Mouse (Mus musculus): ENCODE data around the gene 5330417C22Rik. TPM values are rescaled to one million over a fixed set of nuclear protein-coding genes. Genes with fewer than 3 reads are reported as not detected.
"Not testable (repeated sequence)": the region's sequence is repeated elsewhere in the genome, so short reads cannot be mapped to it uniquely, and the experiment has no call there.

5330417C22Rik gene
- total RNA-seq, 2 experiments from 2014 or later = 0.04 TPM; not detected in 1

DNA sequence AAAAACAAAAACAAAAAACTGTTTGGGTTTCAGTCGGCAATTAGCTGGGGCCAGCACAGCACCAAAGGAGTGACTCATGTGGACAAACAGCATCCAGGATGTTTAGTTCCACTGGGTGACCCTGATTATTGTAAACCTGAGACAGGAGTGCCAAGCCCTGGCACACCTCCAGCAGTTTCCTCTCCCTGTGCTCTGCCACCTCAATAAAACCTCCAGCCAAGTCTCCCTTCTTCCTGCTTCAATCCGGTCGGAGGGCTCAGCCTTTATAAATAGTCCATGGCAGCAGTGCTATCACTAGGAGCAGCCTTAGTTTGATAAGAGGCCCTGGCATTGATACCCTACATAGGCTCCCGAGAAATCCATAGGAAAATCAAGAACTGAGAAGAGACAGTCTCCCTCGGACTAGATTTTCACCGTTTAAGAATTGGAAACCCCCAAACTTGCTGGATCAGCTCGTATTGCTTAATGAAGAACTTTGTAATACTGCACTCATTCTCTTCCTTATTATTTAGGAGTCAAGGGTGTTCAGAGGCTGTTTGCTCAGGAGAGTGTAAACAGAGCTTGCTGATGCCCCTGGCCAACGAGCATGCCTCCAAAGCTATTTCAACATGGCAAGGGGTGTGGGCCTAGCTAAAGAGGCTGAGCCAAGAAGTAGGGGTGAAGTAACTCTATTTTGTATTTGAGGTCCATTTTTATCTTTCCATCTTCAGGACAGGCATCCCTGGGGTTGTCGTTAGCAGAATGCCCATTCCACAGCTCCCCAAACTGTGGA, 3.0 kb downstream of the 5330417C22Rik start:
- ATAC-seq (ENCODE audit: poor library complexity, severe bottlenecking) = no peak

DNA sequence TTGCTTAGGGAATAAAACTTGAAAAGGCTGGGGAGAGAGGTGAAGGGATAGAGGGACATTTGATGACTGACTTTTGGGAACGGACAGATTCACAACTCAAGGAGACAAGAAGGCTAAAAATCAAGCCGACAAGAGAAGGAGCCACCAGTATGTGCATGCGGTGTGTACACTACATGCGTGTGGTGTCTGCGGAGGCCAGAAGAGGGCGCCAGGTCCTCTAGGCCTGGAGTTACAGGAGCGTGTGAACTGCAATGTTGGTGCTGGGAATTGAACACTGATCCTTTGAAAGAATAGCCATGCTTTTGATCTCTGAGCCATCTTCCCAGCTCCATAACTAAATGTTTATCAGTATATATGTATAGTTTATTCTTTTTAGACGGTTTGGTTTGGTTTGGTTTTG, 7.8 kb downstream of the 5330417C22Rik start:
- ATAC-seq (ENCODE audit: poor library complexity, severe bottlenecking) = no peak

DNA sequence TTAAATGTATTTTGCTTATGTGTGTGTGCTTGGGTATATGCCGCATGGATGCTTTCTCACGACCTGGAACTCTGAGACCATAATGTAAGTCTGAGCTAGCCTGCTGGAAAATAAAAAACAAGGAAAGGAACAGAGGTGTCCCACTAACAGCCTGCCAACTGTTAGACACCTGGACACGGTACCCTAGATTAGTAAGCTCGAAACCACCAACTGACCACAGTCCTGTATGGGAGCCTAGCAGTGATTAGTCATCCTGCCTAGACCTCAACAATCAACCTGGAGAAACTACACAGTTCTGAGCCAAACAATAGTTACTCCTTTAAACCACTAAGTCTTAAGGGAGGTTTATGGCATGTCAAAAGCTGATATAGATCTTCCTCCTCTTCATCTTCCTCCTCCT, 12.9 kb downstream of the 5330417C22Rik start:
- ATAC-seq (ENCODE audit: poor library complexity, severe bottlenecking) = no peak

- no peak for ATAC-seq (ENCODE audit: poor library complexity, severe bottlenecking)
Observed at GRCm38 (mm10) chr3:108518276-108518675, 18.1 kb downstream of the 5330417C22Rik start.

DNA sequence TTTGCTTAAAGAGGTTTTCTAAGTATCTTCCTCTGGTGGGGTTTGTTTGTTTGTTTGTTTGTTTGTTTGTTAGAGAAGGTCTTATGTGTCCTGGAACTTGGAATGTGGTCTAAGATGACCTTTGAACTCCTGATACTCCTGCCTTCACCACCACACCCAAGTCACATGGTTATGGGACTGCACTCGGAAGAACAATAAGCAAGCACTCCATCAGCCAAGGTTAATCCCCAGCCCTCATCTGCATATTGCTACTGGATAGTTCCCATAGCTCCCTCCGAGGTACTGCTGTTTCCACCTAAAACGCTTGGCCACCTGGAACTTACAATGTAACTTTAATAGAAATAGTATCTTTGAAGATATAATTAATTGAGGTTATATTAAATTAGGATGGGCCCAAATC, 22.9 kb downstream of the 5330417C22Rik start:
- no peak for ATAC-seq (ENCODE audit: poor library complexity, severe bottlenecking)

- ATAC-seq (ENCODE audit: poor library complexity, severe bottlenecking) = no peak
Observed at GRCm38 (mm10) chr3:108510716-108511483, 25.4 kb downstream of the 5330417C22Rik start.

GRCm38 (mm10) chr3:108510156-108510555, 26.2 kb downstream of the 5330417C22Rik start:
- ATAC-seq (ENCODE audit: poor library complexity, severe bottlenecking) = no peak

DNA sequence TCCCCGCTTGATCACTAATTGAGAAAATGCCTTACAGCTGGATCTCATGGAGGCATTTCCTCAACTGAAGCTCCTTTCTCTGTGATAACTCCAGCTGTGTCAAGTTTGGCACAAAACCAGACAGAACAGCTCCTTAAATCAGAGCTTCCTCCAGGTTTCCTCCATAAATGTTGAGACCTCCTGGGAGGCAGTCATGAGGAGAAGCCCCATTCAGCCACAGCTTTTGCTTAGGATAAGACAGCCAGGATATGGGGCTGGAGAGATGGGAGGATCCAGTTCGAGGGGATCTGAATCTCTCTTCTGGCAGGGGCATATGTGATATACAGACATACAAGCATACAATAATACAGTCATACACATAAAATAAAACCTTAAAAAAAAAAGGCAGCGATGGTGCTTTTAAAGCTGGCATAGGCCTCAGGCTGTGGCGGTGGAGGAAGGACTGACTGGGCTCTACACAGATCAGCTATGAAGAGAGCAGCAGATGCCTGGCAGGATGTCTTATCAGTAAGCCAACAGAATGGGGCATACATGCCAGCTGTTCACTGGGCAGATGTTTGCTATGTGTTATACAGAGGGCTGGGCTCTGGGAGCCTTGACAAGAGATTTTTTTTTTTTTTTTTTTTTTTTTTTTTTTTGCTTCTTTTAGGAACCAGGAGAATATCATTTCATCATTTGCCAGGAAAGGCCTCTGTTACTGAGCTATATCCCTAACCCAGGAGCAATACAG, 27.4 kb downstream of the 5330417C22Rik start:
- ATAC-seq (ENCODE audit: poor library complexity, severe bottlenecking) = peak; percentile 40

- ATAC-seq (ENCODE audit: poor library complexity, severe bottlenecking) = no peak
Observed at GRCm38 (mm10) chr3:108503908-108504307, 32.4 kb downstream of the 5330417C22Rik start.

DNA sequence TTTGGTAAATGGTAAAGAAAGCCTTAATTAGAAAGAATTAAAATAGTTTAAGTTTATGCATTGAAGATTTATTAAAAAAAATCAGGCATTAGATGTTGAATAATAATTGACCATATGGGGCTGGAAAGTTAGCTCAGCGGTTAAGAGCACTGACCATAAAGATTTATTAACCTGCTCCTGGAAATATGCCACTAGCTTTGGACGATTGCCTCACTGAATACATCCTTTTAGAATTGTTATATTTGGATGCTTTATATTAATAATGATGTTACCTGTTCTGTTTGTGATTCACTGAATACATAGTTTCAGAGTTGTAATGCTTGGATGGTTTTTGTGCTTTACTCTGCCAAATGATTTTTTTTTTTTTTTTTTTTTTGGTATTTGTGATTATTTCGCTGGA, 34.9 kb downstream of the 5330417C22Rik start:
- not testable (repeated sequence) for ATAC-seq (ENCODE audit: poor library complexity, severe bottlenecking)

DNA sequence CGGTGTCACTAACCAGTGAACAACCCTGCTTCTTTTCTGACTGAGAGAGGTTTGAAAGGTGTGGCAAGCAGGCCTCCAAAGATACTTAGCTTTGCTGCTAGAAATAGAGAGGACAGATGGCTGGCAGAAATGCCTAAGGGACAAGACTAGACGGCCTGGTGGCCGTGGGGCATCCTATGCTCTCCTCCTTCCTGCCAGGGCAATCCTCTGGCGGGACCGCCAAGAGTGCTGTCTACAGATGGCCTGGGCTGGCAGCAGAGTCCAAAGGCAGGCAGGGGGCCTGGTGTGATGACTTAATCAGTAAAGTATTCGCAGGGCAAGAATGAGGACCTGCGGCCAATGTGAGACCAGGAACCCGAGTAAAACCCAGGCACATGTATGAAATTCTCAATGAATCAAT, 36.5 kb downstream of the 5330417C22Rik start:
- no peak for ATAC-seq (ENCODE audit: poor library complexity, severe bottlenecking)

GRCm38 (mm10) chr3:108497602-108498001, 38.7 kb downstream of the 5330417C22Rik start:
- ATAC-seq (ENCODE audit: poor library complexity, severe bottlenecking) = no peak

DNA sequence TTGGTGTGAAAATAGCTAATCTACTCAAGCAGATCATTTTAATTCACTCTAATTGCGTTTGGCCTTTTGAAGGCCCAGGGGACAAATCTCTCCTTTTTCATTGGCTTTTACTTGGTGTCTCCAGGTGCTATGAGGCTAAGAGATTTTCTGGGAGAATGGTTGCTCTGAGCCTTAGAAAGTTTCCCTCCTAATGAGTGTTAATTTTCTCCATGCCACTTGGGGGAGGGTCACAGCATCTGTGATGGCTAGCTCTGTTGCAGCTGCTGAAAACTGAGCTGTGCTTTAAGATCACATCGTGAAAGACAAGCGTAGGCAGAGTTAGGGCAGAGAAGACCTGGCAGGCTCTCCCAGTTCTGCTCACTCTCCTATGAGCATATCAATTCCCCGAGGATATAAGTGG, 40.9 kb downstream of the 5330417C22Rik start:
- ATAC-seq (ENCODE audit: poor library complexity, severe bottlenecking) = no peak

DNA sequence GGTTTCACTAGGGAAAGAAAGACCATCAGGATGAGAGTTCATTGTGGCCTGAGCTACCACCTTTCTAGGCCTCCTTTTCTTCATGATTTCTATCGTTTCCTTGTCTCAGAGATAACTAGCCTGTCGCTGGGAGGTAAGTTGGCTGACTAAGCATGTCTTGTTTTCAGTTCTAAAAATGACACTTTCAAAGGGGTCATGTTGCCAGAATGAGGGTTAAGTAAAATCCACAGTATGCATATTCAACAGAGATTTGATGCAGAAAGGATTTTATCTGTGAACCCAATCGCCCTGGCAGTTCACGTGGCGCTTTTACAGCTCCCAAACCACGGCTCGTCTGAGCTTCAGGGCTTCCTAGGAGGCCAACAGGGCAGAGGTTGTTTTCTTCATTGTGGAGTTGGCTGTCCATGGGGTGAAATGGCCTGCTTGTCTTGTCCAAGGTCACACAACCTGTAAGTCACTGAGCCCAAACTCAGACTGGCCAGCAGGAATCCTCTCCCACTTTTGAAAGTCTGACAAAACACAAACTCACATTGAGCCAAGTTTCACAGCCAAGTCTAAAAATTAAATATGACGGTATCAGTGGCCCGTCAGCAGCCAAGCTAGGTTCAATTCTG, 41.4 kb downstream of the 5330417C22Rik start:
- ATAC-seq (ENCODE audit: poor library complexity, severe bottlenecking) = no peak

GRCm38 (mm10) chr3:108489968-108490367, 46.4 kb downstream of the 5330417C22Rik start:
- ATAC-seq (ENCODE audit: poor library complexity, severe bottlenecking) = no peak

DNA sequence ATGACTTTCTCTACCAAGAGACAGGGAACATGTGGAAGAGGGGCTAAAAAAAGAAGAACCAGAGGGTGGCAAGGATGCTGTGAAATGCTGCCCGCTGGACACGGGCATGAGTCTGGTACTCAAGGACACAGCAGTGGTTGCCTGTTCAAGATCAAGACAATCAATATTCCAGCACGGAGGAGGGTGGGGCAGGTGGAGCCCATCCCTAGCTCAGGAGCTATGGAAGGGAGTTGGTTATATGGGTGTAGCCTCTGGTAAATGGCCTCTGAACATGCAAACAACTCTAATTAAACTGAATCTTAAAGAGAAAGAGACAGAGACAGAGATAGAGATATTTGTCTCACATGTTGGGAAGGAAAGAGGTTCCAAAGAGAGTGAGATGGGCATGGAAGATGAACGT, 51.6 kb downstream of the 5330417C22Rik start:
- no peak for ATAC-seq (ENCODE audit: poor library complexity, severe bottlenecking)

DNA sequence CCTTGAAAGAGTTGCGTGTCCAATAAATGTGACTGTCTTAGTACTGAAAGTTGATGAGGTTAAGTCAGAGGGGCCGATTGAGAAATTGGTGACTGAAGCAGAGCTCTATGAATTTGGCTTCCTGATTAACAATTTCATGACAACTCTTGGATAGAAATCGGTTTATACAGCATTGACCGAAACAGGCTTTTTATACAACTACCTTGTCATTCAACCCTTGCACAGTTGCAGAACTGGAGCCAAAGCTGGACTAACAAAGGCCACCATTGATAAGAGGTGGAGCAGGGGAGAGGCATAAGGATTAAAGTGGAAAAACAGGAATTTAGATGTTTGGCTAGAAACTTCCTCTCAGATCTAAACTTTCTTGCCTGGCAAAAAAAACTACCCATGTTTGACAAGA, 57.5 kb downstream of the 5330417C22Rik start:
- ATAC-seq (ENCODE audit: poor library complexity, severe bottlenecking) = no peak

DNA sequence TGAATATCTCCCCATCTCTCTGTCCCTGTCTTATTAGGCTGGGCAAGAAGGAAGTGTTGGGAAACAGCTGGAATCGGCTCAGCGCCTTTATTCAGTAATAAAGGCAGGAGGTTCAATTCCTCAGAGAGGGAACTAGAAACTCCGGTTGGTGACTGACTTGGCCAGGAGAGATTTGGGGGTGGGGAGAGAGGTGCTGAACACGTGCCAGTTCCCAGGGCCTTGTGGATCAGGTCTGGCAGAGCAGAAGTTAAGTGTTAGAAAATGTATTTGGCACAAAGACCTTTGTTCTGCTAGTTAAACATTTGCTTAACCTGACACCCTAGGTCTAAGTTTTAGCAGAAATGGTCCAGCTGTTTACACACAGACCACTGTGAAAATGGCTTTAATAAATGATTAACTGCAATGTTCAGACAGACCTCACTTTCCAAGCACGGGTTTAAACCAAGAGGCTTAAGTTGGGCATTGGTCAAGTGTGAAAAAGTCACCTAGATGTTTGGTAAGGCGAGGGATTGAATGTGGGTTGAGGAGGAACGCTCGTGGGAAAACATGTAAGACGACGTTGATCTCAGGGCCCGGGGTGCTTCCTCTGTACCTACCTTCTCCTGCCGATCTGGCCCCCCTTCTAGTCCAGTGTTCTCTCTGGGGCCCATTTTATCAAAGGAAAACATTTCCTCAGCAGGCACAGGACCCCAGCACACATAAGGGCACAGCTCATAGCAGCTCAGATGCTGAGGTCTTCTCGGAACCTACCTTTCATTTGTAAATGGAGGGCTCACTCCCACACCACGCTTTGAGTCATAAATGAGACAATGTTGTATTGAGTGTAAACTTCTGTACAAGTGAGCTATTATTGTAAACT, 59.3 kb downstream of the 5330417C22Rik start:
- no peak for ATAC-seq (ENCODE audit: poor library complexity, severe bottlenecking)

DNA sequence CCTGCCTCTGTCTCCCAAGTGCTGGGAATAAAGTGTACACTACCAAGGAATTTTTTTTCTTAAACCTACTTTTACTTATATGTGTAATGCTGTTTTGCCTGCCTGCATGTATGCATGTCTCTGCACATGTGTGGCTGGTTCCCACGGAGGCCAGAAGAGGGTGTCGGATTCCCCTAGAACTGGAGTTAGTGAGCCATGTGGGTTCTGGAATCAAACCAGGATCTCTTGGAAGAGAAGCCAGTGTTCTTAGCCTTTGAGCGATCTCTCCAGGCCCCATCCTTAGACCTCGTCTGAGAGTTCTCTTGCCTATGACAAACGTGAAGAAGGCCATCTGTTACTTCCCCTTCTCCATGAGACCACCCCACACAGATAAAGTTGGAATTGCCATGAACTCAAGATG, 60.8 kb downstream of the 5330417C22Rik start:
- no peak for ATAC-seq (ENCODE audit: poor library complexity, severe bottlenecking)

GRCm38 (mm10) chr3:108474969-108475368, 61.4 kb downstream of the 5330417C22Rik start:
- ATAC-seq (ENCODE audit: poor library complexity, severe bottlenecking) = no peak

Data from megakaryocyte, adult 5-6 weeks (primary cell).